ENCODE assay signal across 14 mouse cellular contexts in genomic region chr5:104095416-104096077, GRCm38 (mm10). TPM values are rescaled to one million over a fixed set of nuclear protein-coding genes. Genes with fewer than 3 reads are reported as not detected.
DNase-seq lines count a peak whose midpoint lies in the region; ATAC-seq lines count a peak whose summit lies in the region.
"Had no signal": no experiment of that assay in that cellular context is flagged by ENCODE, and none has a peak within 500 bp of the region (broad histone marks: within the 10 kb centered on the region; RNA-seq: fewer than 3 reads in every experiment).

No protein-coding gene starts in this region.

- no peaks in the 10 kb centered on the region for H3K27me3 ChIP-seq in heart, embryonic 12.5 days (replicated peaks)
- no peaks in the 10 kb centered on the region for H3K27me3 ChIP-seq in heart, embryonic 11.5 days (ENCODE audit: control insufficient read depth, insufficient read depth, low read length)
- H3K27me3 ChIP-seq in midbrain, embryonic 16.5 days (ENCODE audit: control insufficient read depth, insufficient read depth, low read depth, low read length): no peaks in the 10 kb centered on the region
- no peaks in the 10 kb centered on the region for H3K27me3 ChIP-seq in midbrain, embryonic 10.5 days (ENCODE audit: low read depth, poor library complexity, severe bottlenecking)
- no peaks in the 10 kb centered on the region for H3K27me3 ChIP-seq in limb, embryonic 15.5 days
- no peaks in the 10 kb centered on the region for H3K27me3 ChIP-seq in stomach, embryonic 16.5 days (ENCODE audit: control insufficient read depth, insufficient read depth, low read length)
- H3K27me3 ChIP-seq: liver, embryonic 15.5 days had no signal

- H3K9me3 ChIP-seq in heart, embryonic 12.5 days (replicated peaks): no peaks in the 10 kb centered on the region
- H3K9me3 ChIP-seq in heart, embryonic 11.5 days (replicated peaks; ENCODE audit: control insufficient read depth, low read length): no peaks in the 10 kb centered on the region
- no peaks in the 10 kb centered on the region for H3K9me3 ChIP-seq in midbrain, embryonic 16.5 days (replicated peaks; ENCODE audit: control insufficient read depth, low read length, poor library complexity, severe bottlenecking)
- H3K9me3 ChIP-seq in midbrain, embryonic 10.5 days (replicated peaks): no peaks in the 10 kb centered on the region
- no peaks in the 10 kb centered on the region for H3K9me3 ChIP-seq in limb, embryonic 15.5 days
- no peaks in the 10 kb centered on the region for H3K9me3 ChIP-seq in stomach, embryonic 16.5 days (replicated peaks; ENCODE audit: control insufficient read depth, low read length)
- H3K9me3 ChIP-seq: forebrain, embryonic 10.5 days; liver, embryonic 15.5 days had no signal

- peak overlapping the region; percentile 40 for H3K4me2 ChIP-seq in heart, embryonic 12.5 days
- no peak overlapping the region for H3K4me2 ChIP-seq in heart, embryonic 11.5 days
- H3K4me2 ChIP-seq in midbrain, embryonic 16.5 days (ENCODE audit: low read length): no peak overlapping the region
- no peak overlapping the region for H3K4me2 ChIP-seq in limb, embryonic 15.5 days
- peak overlapping the region; percentile 30 for H3K4me2 ChIP-seq in stomach, embryonic 16.5 days (ENCODE audit: low read depth, low read length)
- H3K4me2 ChIP-seq: liver, embryonic 15.5 days had no signal

- 38% methylated on average over 11 of the region's 11 CpGs for WGBS in heart, embryonic 12.5 days
- WGBS in heart, embryonic 11.5 days (ENCODE audit: insufficient replicate concordance): 48% methylated on average over 11 of the region's 11 CpGs
- WGBS in midbrain, embryonic 16.5 days: 82% methylated on average over 11 of the region's 11 CpGs
- WGBS in midbrain, embryonic 10.5 days: 92% methylated on average over 11 of the region's 11 CpGs
- WGBS in limb, embryonic 15.5 days: 53% methylated on average over 11 of the region's 11 CpGs
- 37% methylated on average over 11 of the region's 11 CpGs for WGBS in stomach, embryonic 16.5 days

- H3K4me3 ChIP-seq in heart, embryonic 12.5 days: no peak overlapping the region
- H3K4me3 ChIP-seq in heart, embryonic 11.5 days (ENCODE audit: low read depth, low read length): no peak overlapping the region
- H3K4me3 ChIP-seq in midbrain, embryonic 16.5 days (ENCODE audit: low read depth, low read length): no peak overlapping the region
- H3K4me3 ChIP-seq in midbrain, embryonic 10.5 days: no peak overlapping the region
- H3K4me3 ChIP-seq in limb, embryonic 15.5 days: no peak overlapping the region
- no peak overlapping the region for H3K4me3 ChIP-seq in stomach, embryonic 16.5 days (replicated peaks; ENCODE audit: low read length)
- H3K4me3 ChIP-seq: forebrain, embryonic 10.5 days; liver, embryonic 15.5 days had no signal

- no peaks in the 10 kb centered on the region for H3K36me3 ChIP-seq in heart, embryonic 12.5 days
- H3K36me3 ChIP-seq in heart, embryonic 11.5 days (ENCODE audit: control insufficient read depth, insufficient read depth, low read length): no peaks in the 10 kb centered on the region
- no peaks in the 10 kb centered on the region for H3K36me3 ChIP-seq in midbrain, embryonic 16.5 days (ENCODE audit: control insufficient read depth, insufficient read depth, low read length)
- H3K36me3 ChIP-seq in midbrain, embryonic 10.5 days: no peaks in the 10 kb centered on the region
- no peaks in the 10 kb centered on the region for H3K36me3 ChIP-seq in limb, embryonic 15.5 days
- H3K36me3 ChIP-seq in stomach, embryonic 16.5 days (ENCODE audit: control insufficient read depth, insufficient read depth, low read length): peaks cover 10% of the 10 kb centered on the region; the same call in 1 of the 2 replicates
- H3K36me3 ChIP-seq: forebrain, embryonic 10.5 days; liver, embryonic 15.5 days had no signal

- H3K27ac ChIP-seq in heart, embryonic 12.5 days (ENCODE audit: poor library complexity, severe bottlenecking): no peak overlapping the region; the same call in 1 of the 2 replicates
- no peak overlapping the region for H3K27ac ChIP-seq in heart, embryonic 11.5 days (ENCODE audit: low read depth, low read length)
- H3K27ac ChIP-seq in midbrain, embryonic 16.5 days (ENCODE audit: low read length): peak overlapping the region; percentile 5; the same call in 1 of the 2 replicates
- no peak overlapping the region for H3K27ac ChIP-seq in midbrain, embryonic 10.5 days (replicated peaks)
- H3K27ac ChIP-seq in limb, embryonic 15.5 days: peak overlapping the region; percentile 58
- H3K27ac ChIP-seq in stomach, embryonic 16.5 days (ENCODE audit: low read length): peak overlapping the region; percentile 94
- H3K27ac ChIP-seq: forebrain, embryonic 10.5 days; liver, embryonic 15.5 days had no signal

- no peak for ATAC-seq in heart, embryonic 12.5 days (ENCODE audit: insufficient number of reproducible peaks, low FRiP score)
- no peak for ATAC-seq in heart, embryonic 11.5 days (replicated peaks; ENCODE audit: insufficient number of reproducible peaks, low FRiP score, low TSS enrichment)
- no peak for ATAC-seq in midbrain, embryonic 16.5 days
- ATAC-seq in limb, embryonic 15.5 days (ENCODE audit: insufficient number of reproducible peaks, low FRiP score, low TSS enrichment, low read depth): no peak
- ATAC-seq in stomach, embryonic 16.5 days (ENCODE audit: insufficient read depth, low FRiP score): peak; percentile 37; the same call in 1 of the 2 replicates
- ATAC-seq: Patski had no signal

- no peak overlapping the region for H3K9ac ChIP-seq in heart, embryonic 12.5 days
- no peak overlapping the region for H3K9ac ChIP-seq in heart, embryonic 11.5 days (ENCODE audit: low read depth, low read length)
- H3K9ac ChIP-seq in midbrain, embryonic 16.5 days (ENCODE audit: low read depth, low read length): no peak overlapping the region
- no peak overlapping the region for H3K9ac ChIP-seq in limb, embryonic 15.5 days
- H3K9ac ChIP-seq in stomach, embryonic 16.5 days (ENCODE audit: low read length): peak overlapping the region; percentile 52
- H3K9ac ChIP-seq: liver, embryonic 15.5 days had no signal

- no peak for DNase-seq in midbrain, embryonic 10.5 days (ENCODE audit: low spot score)
- no peak for DNase-seq in liver
- no peak for DNase-seq in thymus, postnatal 0 days (ENCODE audit: low spot score)
- DNase-seq: adrenal gland, postnatal 14 days; cerebellum, adult 9-11 months had no signal

- peaks cover 14% of the 10 kb centered on the region for H3K4me1 ChIP-seq in heart, embryonic 12.5 days (replicated peaks)
- peaks cover 5% of the 10 kb centered on the region; the same call in 1 of the 2 replicates for H3K4me1 ChIP-seq in heart, embryonic 11.5 days (ENCODE audit: control insufficient read depth, insufficient read depth, low read length)
- peaks cover 3% of the 10 kb centered on the region; the same call in 1 of the 2 replicates for H3K4me1 ChIP-seq in midbrain, embryonic 16.5 days (ENCODE audit: control insufficient read depth, insufficient read depth, low read length)
- peaks cover 10% of the 10 kb centered on the region; the same call in 1 of the 2 replicates for H3K4me1 ChIP-seq in midbrain, embryonic 10.5 days
- H3K4me1 ChIP-seq in limb, embryonic 15.5 days: peaks cover 9% of the 10 kb centered on the region; the same call in 1 of the 2 replicates
- H3K4me1 ChIP-seq in stomach, embryonic 16.5 days (ENCODE audit: control insufficient read depth, insufficient read depth, low read length): peaks cover 7% of the 10 kb centered on the region; the same call in 1 of the 2 replicates
- H3K4me1 ChIP-seq: liver, embryonic 15.5 days had no signal

RNA-seq across cellular contexts. Expression of gene Sparcl1, which starts 18.0 kb away (rescaled TPM):
- polyA plus RNA-seq in heart, embryonic 12.5 days (2016; fragmentation: Nextera tagmentation; extraction: Ambion mirVana): 21.2 and 25.4 TPM in 2 replicates
- polyA plus RNA-seq in heart, embryonic 11.5 days (2014; fragmentation: Nextera tagmentation; extraction: Ambion mirVana): 18.2 and 21.8 TPM in 2 replicates
- 163 and 240 TPM in 2 replicates for polyA plus RNA-seq in midbrain, embryonic 16.5 days (2015; fragmentation: Nextera tagmentation; extraction: Ambion mirVana)
- polyA plus RNA-seq in midbrain, embryonic 10.5 days (2016; fragmentation: Nextera tagmentation; extraction: Ambion mirVana): 30.0 and 42.1 TPM in 2 replicates
- 96.7 and 115 TPM in 2 replicates for polyA plus RNA-seq in limb, embryonic 15.5 days (2015; fragmentation: Nextera tagmentation; extraction: Ambion mirVana)
- polyA plus RNA-seq in stomach, embryonic 16.5 days (2015; fragmentation: Nextera tagmentation; extraction: Ambion mirVana): 380 and 388 TPM in 2 replicates
- polyA plus RNA-seq in thymus, postnatal 0 days (2015; fragmentation: Nextera tagmentation; extraction: Ambion mirVana): 34.1 and 35.4 TPM in 2 replicates
- polyA plus RNA-seq: Patski had no signal

RNA-seq across cellular contexts. Expression of gene Gm17660, which starts 18.1 kb away (rescaled TPM):
- polyA plus RNA-seq in heart, embryonic 12.5 days (2016; fragmentation: Nextera tagmentation; extraction: Ambion mirVana): not detected in 2 replicates
- polyA plus RNA-seq in heart, embryonic 11.5 days (2014; fragmentation: Nextera tagmentation; extraction: Ambion mirVana): not detected in 2 replicates
- polyA plus RNA-seq in midbrain, embryonic 16.5 days (2015; fragmentation: Nextera tagmentation; extraction: Ambion mirVana): 0.80 TPM in 1 of 2 replicates, not detected in the other
- polyA plus RNA-seq in midbrain, embryonic 10.5 days (2016; fragmentation: Nextera tagmentation; extraction: Ambion mirVana): not detected in 2 replicates
- not detected in 2 replicates for polyA plus RNA-seq in limb, embryonic 15.5 days (2015; fragmentation: Nextera tagmentation; extraction: Ambion mirVana)
- polyA plus RNA-seq in stomach, embryonic 16.5 days (2015; fragmentation: Nextera tagmentation; extraction: Ambion mirVana): 0.57 TPM in 1 of 2 replicates, not detected in the other
- not detected in 2 replicates for polyA plus RNA-seq in thymus, postnatal 0 days (2015; fragmentation: Nextera tagmentation; extraction: Ambion mirVana)
- polyA plus RNA-seq: large intestine, adult 2 months; liver, embryonic 15.5 days; Patski had no signal

RNA-seq across cellular contexts. Expression of gene Nudt9, which starts 49.4 kb away (rescaled TPM):
- 57.2 and 57.3 TPM in 2 replicates for polyA plus RNA-seq in heart, embryonic 12.5 days (2016; fragmentation: Nextera tagmentation; extraction: Ambion mirVana)
- 51.8 and 53.5 TPM in 2 replicates for polyA plus RNA-seq in heart, embryonic 11.5 days (2014; fragmentation: Nextera tagmentation; extraction: Ambion mirVana)
- polyA plus RNA-seq in midbrain, embryonic 16.5 days (2015; fragmentation: Nextera tagmentation; extraction: Ambion mirVana): 59.3 and 60.6 TPM in 2 replicates
- 65.7 and 70.2 TPM in 2 replicates for polyA plus RNA-seq in midbrain, embryonic 10.5 days (2016; fragmentation: Nextera tagmentation; extraction: Ambion mirVana)
- polyA plus RNA-seq in limb, embryonic 15.5 days (2015; fragmentation: Nextera tagmentation; extraction: Ambion mirVana): 57.0 and 59.6 TPM in 2 replicates
- polyA plus RNA-seq in stomach, embryonic 16.5 days (2015; fragmentation: Nextera tagmentation; extraction: Ambion mirVana): 55.9 and 61.7 TPM in 2 replicates
- polyA plus RNA-seq in thymus, postnatal 0 days (2015; fragmentation: Nextera tagmentation; extraction: Ambion mirVana): 53.9 and 56.6 TPM in 2 replicates

Comparison
In these comparisons a context has a peak if more than half of its experiments do, and no peak if none do; other contexts are left out.
1. H3K27ac ChIP-seq: peak in midbrain, embryonic 16.5 days (single experiment), limb, embryonic 15.5 days (single experiment) and stomach, embryonic 16.5 days (single experiment); none in heart, embryonic 12.5 days (single experiment), heart, embryonic 11.5 days (single experiment) and midbrain, embryonic 10.5 days (single experiment).
2. H3K4me2 ChIP-seq: peak in heart, embryonic 12.5 days (single experiment) and stomach, embryonic 16.5 days (single experiment); none in heart, embryonic 11.5 days (single experiment), midbrain, embryonic 16.5 days (single experiment) and limb, embryonic 15.5 days (single experiment).